Mouse (Mus musculus) central nervous system, embryonic 11.5 days (tissue): ENCODE measurements around the gene Upf1. TPM values are rescaled to one million over a fixed set of nuclear protein-coding genes. Genes with fewer than 3 reads are reported as not detected.

ENCODE experiments used
- polyA plus RNA-seq: library from polyadenylated mRNA; depleted of rRNA; stranded (reverse); fragments of >200 nt; gene quantifications from 2 replicates; pipeline ENCODE4 v1.2.3, GENCODE M21; 2012; rRNA removed

Gene Upf1
- polyA plus RNA-seq: 39.3 and 42.0 TPM in 2 replicates

GRCm38 (mm10) chr8:70353194-70353817 is at the start of gene Upf1:
Gene Upf1, minus strand, starts transcription at chr8:70353278.

GRCm38 (mm10) chr8:70373397-70374317 is 20.6 kb upstream of the Upf1 start, which contains the start of gene Comp:
Gene Comp, plus strand, starts transcription at chr8:70373558.

GRCm38 (mm10) chr8:70329124-70329834 is 23.8 kb downstream of the Upf1 start, which contains the start of gene Gdf1:
Gene Gdf1, plus strand, starts transcription at chr8:70329817.

GRCm38 (mm10) chr8:70315624-70316510 is 37.2 kb downstream of the Upf1 start, which contains the start of gene Cers1:
Gene Cers1, plus strand, starts transcription at chr8:70315775.

GRCm38 (mm10) chr8:70302358-70302890 is 50.7 kb downstream of the Upf1 start, which contains the start of the genes Ddx49 and Cope:
Gene Ddx49, minus strand, starts transcription at chr8:70302489.
Gene Cope, plus strand, starts transcription at chr8:70302518.

GRCm38 (mm10) chr8:70282603-70283135 is 70.4 kb downstream of the Upf1 start, which contains the start of gene Homer3:
Gene Homer3, plus strand, starts transcription at chr8:70282827.

Other genes starting within 250 kb of the Upf1 start
- gene Ncan, start 232.4 kb downstream of the Upf1 start, polyA plus RNA-seq: 24.0 and 32.7 TPM in 2 replicates
- gene Nr2c2ap, start 221.9 kb downstream of the Upf1 start, polyA plus RNA-seq: 14.4 and 18.8 TPM in 2 replicates
- gene Rfxank, start 214.1 kb downstream of the Upf1 start, polyA plus RNA-seq: 21.7 and 26.6 TPM in 2 replicates
- 48.8 and 80.2 TPM in 2 replicates for gene Borcs8, start 213.8 kb downstream of the Upf1 start, polyA plus RNA-seq
- gene Mef2b, start 213.6 kb downstream of the Upf1 start, polyA plus RNA-seq: 0.25 and 0.31 TPM in 2 replicates
- gene Tmem161a, start 180.9 kb downstream of the Upf1 start, polyA plus RNA-seq: 80.2 and 80.4 TPM in 2 replicates
- 8.8 and 12.3 TPM in 2 replicates for gene Slc25a42, start 141.0 kb downstream of the Upf1 start, polyA plus RNA-seq
- gene Sugp2, start 119.1 kb downstream of the Upf1 start, polyA plus RNA-seq: 79.3 and 93.7 TPM in 2 replicates
- 34.0 and 35.4 TPM in 2 replicates for gene Armc6, start 118.8 kb downstream of the Upf1 start, polyA plus RNA-seq
- gene Homer3, start 70.5 kb downstream of the Upf1 start, polyA plus RNA-seq: 117 and 118 TPM in 2 replicates
- 54.6 and 70.9 TPM in 2 replicates for gene Ddx49, start 50.8 kb downstream of the Upf1 start, polyA plus RNA-seq
- gene Cope, start 50.8 kb downstream of the Upf1 start, polyA plus RNA-seq: 214 and 227 TPM in 2 replicates
- gene Cers1, start 37.5 kb downstream of the Upf1 start, polyA plus RNA-seq: 6.7 and 8.8 TPM in 2 replicates
- gene Gdf1, start 23.5 kb downstream of the Upf1 start, polyA plus RNA-seq: 3.1 and 7.7 TPM in 2 replicates
- gene Comp, start 20.3 kb upstream of the Upf1 start, polyA plus RNA-seq: 0.28 and 0.31 TPM in 2 replicates
- 17.0 and 25.5 TPM in 2 replicates for gene Crtc1, start 86.3 kb upstream of the Upf1 start, polyA plus RNA-seq
- 21.7 and 29.7 TPM in 2 replicates for gene Klhl26, start 123.7 kb upstream of the Upf1 start, polyA plus RNA-seq
- gene Tmem59l, start 134.1 kb upstream of the Upf1 start, polyA plus RNA-seq: 6.5 and 11.6 TPM in 2 replicates
- gene Crlf1, start 139.9 kb upstream of the Upf1 start, polyA plus RNA-seq: 1.8 and 19.1 TPM in 2 replicates
- gene Rex1bd, start 153.5 kb upstream of the Upf1 start, polyA plus RNA-seq: 128 and 152 TPM in 2 replicates
- 1,236 and 2,029 TPM in 2 replicates for gene Uba52, start 157.5 kb upstream of the Upf1 start, polyA plus RNA-seq
- gene Fkbp8, start 174.4 kb upstream of the Upf1 start, polyA plus RNA-seq: 333 and 368 TPM in 2 replicates
- gene Kxd1, start 174.7 kb upstream of the Upf1 start, polyA plus RNA-seq: 45.2 and 45.4 TPM in 2 replicates
- 18.0 and 24.2 TPM in 2 replicates for gene Ell, start 186.2 kb upstream of the Upf1 start, polyA plus RNA-seq
- 87.0 and 171 TPM in 2 replicates for gene Isyna1, start 241.1 kb upstream of the Upf1 start, polyA plus RNA-seq